Mouse (Mus musculus): ENCODE measurements around the gene Rxrb.

DNA sequence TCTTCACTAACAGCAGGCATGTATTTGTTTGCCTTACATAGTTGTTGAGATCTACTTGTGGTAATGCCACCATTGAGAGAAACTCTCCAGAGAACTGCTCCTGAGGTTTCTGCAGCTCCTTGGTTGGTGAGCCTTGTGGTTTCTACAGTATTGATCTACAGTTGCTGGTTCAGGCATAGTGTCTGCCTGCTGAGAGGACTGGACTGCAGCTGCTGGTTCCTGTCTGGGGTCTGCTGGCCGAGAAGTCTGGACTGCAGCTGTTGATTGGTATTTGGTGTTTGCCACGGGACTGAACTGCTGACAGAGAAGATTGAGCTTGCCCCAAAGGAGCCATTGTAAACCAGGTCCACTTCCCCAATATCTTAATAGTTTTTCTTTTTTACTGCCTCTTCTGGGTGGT, 25.0 kb upstream of the Rxrb start:
- TF ChIP-seq CTCF (IDR thresholded peaks at IDR 0.05; ENCODE audit: low read depth) (no peak), EP300 (IDR thresholded peaks at IDR 0.05; ENCODE audit: low read depth) (no peak)
